Mouse (Mus musculus): ENCODE data around the gene Med23. TPM values are rescaled to one million over a fixed set of nuclear protein-coding genes. Genes with fewer than 3 reads are reported as not detected.

The Med23 gene
- polyA plus RNA-seq (2017; shearing (Covaris generic)) = 10 to 100 TPM; 35.8 to 38.9 TPM

DNA sequence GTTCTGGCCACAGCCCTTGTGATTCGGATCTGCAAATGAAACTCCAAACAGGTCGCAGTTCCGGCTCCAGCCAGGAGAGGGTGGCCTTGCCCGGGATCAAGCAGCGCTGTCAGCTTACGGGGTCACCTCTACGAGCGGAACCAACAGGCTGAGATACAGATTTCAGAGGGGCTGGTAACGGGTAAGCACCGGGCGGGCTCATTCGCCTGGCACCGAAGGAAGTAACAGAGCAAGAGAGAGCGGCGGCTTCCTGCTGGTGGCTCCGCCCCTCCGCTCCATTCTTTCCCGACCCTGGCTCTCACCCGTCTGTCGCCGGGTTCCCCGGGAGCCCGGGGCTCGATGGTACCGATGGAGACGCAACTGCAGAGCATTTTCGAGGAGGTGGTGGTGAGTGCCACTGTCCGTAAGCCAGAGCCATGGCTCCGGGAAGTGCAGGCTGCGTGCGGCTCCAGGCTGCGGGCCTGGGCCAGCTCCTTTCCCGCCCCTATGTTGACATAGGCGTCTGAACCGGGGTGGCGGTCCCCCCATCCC is at the start of gene Med23:
Gene Med23 (plus strand): TSS at position 227 of the 531 bp plus-strand sequence.

DNA sequence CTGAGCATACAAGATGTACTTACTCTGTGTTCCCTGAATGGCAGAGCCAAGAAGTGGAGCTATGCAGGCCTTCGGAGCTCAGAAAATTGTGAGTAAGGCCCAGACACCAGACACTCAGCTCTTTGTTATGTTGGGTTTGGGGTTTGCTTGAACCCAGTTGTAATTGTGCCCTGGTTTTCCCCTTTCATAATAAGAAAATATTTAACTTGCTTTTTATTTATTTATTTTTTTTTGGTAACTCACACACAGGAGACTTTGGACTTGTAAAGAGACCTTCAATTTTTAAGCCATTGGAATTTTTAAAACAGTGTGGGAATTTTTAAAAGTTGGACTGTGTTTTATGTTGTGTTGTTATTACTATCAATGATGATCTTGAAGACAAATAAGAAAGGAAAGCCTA is 27.1 kb upstream of the Med23 start, which contains the start of gene Enpp3:
Gene Enpp3 (minus strand): TSS at position 148 of the 400 bp plus-strand sequence.

DNA sequence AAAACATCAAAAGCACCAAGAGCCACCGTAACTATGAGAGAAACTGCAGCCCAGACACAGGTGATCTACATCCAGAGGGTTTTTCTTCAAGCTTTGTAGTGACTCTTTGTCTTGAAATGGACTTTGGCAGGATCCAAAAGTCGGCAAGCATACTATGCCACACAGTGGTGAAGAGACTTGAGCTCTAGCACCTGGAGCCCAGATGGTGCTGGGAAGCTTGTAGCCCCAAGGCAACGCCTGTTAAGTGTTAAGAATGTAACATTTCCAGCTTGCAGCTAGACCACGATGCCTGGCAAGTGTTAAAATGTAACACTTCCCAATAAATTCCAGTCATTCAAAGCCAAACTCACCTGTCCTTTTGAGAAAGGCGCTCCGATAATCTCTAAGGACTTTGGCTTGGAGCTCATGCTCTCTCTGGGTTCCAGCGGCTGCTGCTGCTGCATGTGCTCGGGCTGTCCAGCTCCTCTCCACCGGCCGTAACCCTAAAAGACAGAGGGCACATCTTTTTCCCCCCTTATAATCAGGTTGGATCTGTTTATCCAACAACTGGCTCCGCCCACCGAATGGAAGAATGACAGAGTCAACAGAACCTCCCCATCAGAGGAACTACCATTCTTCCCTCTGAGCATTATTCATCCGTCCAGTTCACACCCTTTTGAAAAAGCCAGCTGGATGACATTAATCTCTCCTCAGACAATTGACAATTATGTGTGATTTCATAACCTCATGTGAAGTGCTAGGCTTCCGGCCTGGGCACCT is 57.4 kb downstream of the Med23 start, which contains the start of gene Arg1:
Gene Arg1 (minus strand): TSS at position 523 of the 759 bp plus-strand sequence.

Other genes starting within 250 kb of the Med23 start
- gene Enpp1, start 157.8 kb upstream of the Med23 start, polyA plus RNA-seq (2017; shearing (Covaris generic)) = 10 to 100 TPM; 13.7 to 14.9 TPM
- 1 to 10 TPM in 1 of 2 experiments, under 1 TPM in 1; 0.53 to 2.0 TPM for gene Enpp3, start 27.2 kb upstream of the Med23 start, polyA plus RNA-seq (2017; shearing (Covaris generic))
- 1 to 10 TPM in 1 of 2 experiments, under 1 TPM in 1; 0.83 to 3.8 TPM for gene Arg1, start 57.5 kb downstream of the Med23 start, polyA plus RNA-seq (2017; shearing (Covaris generic))

Measured in inflammation-experienced regulatory T-cells (primary cell).